Mouse (Mus musculus): ENCODE measurements around the gene Nup210. TPM values are rescaled to one million over a fixed set of nuclear protein-coding genes. Genes with fewer than 3 reads are reported as not detected.

The Nup210 gene
- polyA plus RNA-seq, 1 experiment = not detected

- no peak for TF ChIP-seq USF1 (IDR thresholded peaks at IDR 0.05; ENCODE audit: low read depth)
- TF ChIP-seq MYOD1 (IDR thresholded peaks at IDR 0.05; ENCODE audit: control insufficient read depth, insufficient read length, low read depth) = no peak
- TF ChIP-seq MAX (IDR thresholded peaks at IDR 0.05) = no peak
- TF ChIP-seq MYOG (IDR thresholded peaks at IDR 0.05; ENCODE audit: control insufficient read depth, extremely low read depth, insufficient read length) = no peak
- TF ChIP-seq CEBPB (IDR thresholded peaks at IDR 0.05; ENCODE audit: low read depth) = no peak
- no peak for TF ChIP-seq CTCF (IDR thresholded peaks at IDR 0.05; ENCODE audit: control insufficient read depth, insufficient read depth, insufficient read length)
- TF ChIP-seq FOSL1 (IDR thresholded peaks at IDR 0.05; ENCODE audit: insufficient read depth, low read length, poor library complexity, severe bottlenecking) = no peak
- Histone ChIP-seq H3K79me3 (ENCODE audit: low read depth) (no peaks in the 10 kb centered on the region), H3ac (ENCODE audit: control insufficient read depth, insufficient read length, low read depth) (no peak overlapping the region), H3K79me2 (ENCODE audit: control insufficient read depth, insufficient read depth) (no peaks in the 10 kb centered on the region), H3K36me3 (ENCODE audit: control insufficient read depth, insufficient read depth) (no peaks in the 10 kb centered on the region), H3K27me3 (ENCODE audit: control insufficient read depth, insufficient read depth, insufficient read length) (peaks cover 59% of the 10 kb centered on the region), H3K4me3 (ENCODE audit: insufficient read depth, poor library complexity, severe bottlenecking) (no peak overlapping the region)
Measured at GRCm38 (mm10) chr6:91044628-91045331, 71.8 kb downstream of the Nup210 start.

- no peak overlapping the region for H3K4me3 ChIP-seq (ENCODE audit: insufficient read depth, poor library complexity, severe bottlenecking)
- H3K79me2 ChIP-seq (ENCODE audit: control insufficient read depth, insufficient read depth) = no peaks in the 10 kb centered on the region
- H3K79me3 ChIP-seq (ENCODE audit: low read depth) = no peaks in the 10 kb centered on the region
- H3K27me3 ChIP-seq (ENCODE audit: control insufficient read depth, insufficient read depth, insufficient read length) = peaks cover 74% of the 10 kb centered on the region
- no peak overlapping the region for H3ac ChIP-seq (ENCODE audit: control insufficient read depth, insufficient read length, low read depth)
- no peaks in the 10 kb centered on the region for H3K36me3 ChIP-seq (ENCODE audit: control insufficient read depth, insufficient read depth)
- TF ChIP-seq USF1 (IDR thresholded peaks at IDR 0.05; ENCODE audit: low read depth) (no peak), MYOD1 (IDR thresholded peaks at IDR 0.05; ENCODE audit: control insufficient read depth, insufficient read length, low read depth) (no peak), FOSL1 (IDR thresholded peaks at IDR 0.05; ENCODE audit: insufficient read depth, low read length, poor library complexity, severe bottlenecking) (no peak), CTCF (IDR thresholded peaks at IDR 0.05; ENCODE audit: control insufficient read depth, insufficient read depth, insufficient read length) (no peak), MYOG (IDR thresholded peaks at IDR 0.05; ENCODE audit: control insufficient read depth, extremely low read depth, insufficient read length) (no peak), CEBPB (IDR thresholded peaks at IDR 0.05; ENCODE audit: low read depth) (no peak), MAX (IDR thresholded peaks at IDR 0.05) (no peak)
Measured at GRCm38 (mm10) chr6:91041287-91041686, 75.3 kb downstream of the Nup210 start.

- H3K79me2 ChIP-seq (ENCODE audit: control insufficient read depth, insufficient read depth) = no peaks in the 10 kb centered on the region
- H3K36me3 ChIP-seq (ENCODE audit: control insufficient read depth, insufficient read depth) = no peaks in the 10 kb centered on the region
- H3K27me3 ChIP-seq (ENCODE audit: control insufficient read depth, insufficient read depth, insufficient read length) = peaks cover 76% of the 10 kb centered on the region
- H3K4me3 ChIP-seq (ENCODE audit: insufficient read depth, poor library complexity, severe bottlenecking) = no peak overlapping the region
- no peak overlapping the region for H3ac ChIP-seq (ENCODE audit: control insufficient read depth, insufficient read length, low read depth)
- no peaks in the 10 kb centered on the region for H3K79me3 ChIP-seq (ENCODE audit: low read depth)
- TF ChIP-seq MYOD1 (IDR thresholded peaks at IDR 0.05; ENCODE audit: control insufficient read depth, insufficient read length, low read depth) = no peak
- TF ChIP-seq FOSL1 (IDR thresholded peaks at IDR 0.05; ENCODE audit: insufficient read depth, low read length, poor library complexity, severe bottlenecking) = no peak
- TF ChIP-seq MYOG (IDR thresholded peaks at IDR 0.05; ENCODE audit: control insufficient read depth, extremely low read depth, insufficient read length) = no peak
- TF ChIP-seq USF1 (IDR thresholded peaks at IDR 0.05; ENCODE audit: low read depth) = no peak
- TF ChIP-seq CEBPB (IDR thresholded peaks at IDR 0.05; ENCODE audit: low read depth) = no peak
- TF ChIP-seq MAX (IDR thresholded peaks at IDR 0.05) = no peak
- TF ChIP-seq CTCF (IDR thresholded peaks at IDR 0.05; ENCODE audit: control insufficient read depth, insufficient read depth, insufficient read length) = no peak
Measured at GRCm38 (mm10) chr6:91028256-91028655, 88.4 kb downstream of the Nup210 start.

DNA sequence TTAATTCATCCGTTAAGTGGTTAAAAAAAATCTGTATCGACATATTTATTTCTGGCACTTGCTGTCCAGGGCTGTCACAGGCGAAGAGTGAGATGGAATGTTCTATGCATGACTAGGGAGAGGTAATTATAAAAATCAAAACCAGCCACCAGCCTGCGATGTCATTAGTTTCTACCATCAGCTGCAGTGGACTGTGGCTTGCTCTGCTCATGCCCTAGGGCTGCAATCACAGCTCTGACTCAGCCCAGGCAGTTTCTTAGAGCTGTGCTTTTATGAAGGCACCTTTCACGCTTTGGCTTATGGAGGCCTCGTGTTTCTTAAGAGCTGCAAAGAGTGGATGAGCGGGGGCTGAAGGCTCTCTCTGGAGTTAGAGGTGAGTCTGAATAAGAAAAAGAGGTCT, 95.8 kb downstream of the Nup210 start:
- no peaks in the 10 kb centered on the region for H3K79me2 ChIP-seq (ENCODE audit: control insufficient read depth, insufficient read depth)
- H3K79me3 ChIP-seq (ENCODE audit: low read depth) = no peaks in the 10 kb centered on the region
- H3K36me3 ChIP-seq (ENCODE audit: control insufficient read depth, insufficient read depth) = no peaks in the 10 kb centered on the region
- no peak overlapping the region for H3K4me3 ChIP-seq (ENCODE audit: insufficient read depth, poor library complexity, severe bottlenecking)
- TF ChIP-seq FOSL1 (IDR thresholded peaks at IDR 0.05; ENCODE audit: insufficient read depth, low read length, poor library complexity, severe bottlenecking) (no peak), MAX (IDR thresholded peaks at IDR 0.05) (no peak), USF1 (IDR thresholded peaks at IDR 0.05; ENCODE audit: low read depth) (no peak), CTCF (IDR thresholded peaks at IDR 0.05; ENCODE audit: control insufficient read depth, insufficient read depth, insufficient read length) (no peak), MYOG (IDR thresholded peaks at IDR 0.05; ENCODE audit: control insufficient read depth, extremely low read depth, insufficient read length) (no peak), CEBPB (IDR thresholded peaks at IDR 0.05; ENCODE audit: low read depth) (no peak), MYOD1 (IDR thresholded peaks at IDR 0.05; ENCODE audit: control insufficient read depth, insufficient read length, low read depth) (no peak)
- H3K27me3 ChIP-seq (ENCODE audit: control insufficient read depth, insufficient read depth, insufficient read length) = peaks cover 52% of the 10 kb centered on the region
- H3ac ChIP-seq (ENCODE audit: control insufficient read depth, insufficient read length, low read depth) = no peak overlapping the region

DNA sequence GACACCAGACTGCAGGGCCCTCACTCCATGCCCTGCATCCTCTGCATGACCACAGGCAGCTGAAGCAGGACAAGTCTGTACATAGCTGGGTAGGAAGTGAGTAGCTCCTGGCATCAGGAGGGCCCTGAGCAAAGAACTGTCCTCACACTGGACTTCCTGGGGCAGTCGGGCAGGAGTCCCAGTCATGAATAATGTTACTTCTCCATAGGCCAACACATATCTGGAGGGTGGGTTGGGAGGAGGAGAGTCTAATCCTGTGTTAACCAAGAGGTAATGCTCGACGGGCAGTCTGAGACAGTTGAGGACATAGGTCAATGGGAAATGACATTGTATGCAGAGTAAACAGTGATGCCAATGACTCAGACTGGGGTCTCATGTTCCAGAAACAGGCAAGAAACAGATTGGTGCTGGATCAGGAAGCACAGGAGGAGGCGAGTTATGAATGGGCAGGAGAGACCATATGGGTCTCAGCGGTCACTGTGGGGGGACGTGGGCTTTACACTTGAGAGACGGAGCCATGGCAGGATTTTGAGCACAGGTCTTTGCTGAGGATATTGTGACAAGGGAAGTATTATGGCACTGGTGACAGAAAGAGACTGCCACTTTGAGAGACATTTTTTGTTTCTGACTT, 99.9 kb downstream of the Nup210 start:
- no peaks in the 10 kb centered on the region for H3K36me3 ChIP-seq (ENCODE audit: control insufficient read depth, insufficient read depth)
- no peak overlapping the region for H3ac ChIP-seq (ENCODE audit: control insufficient read depth, insufficient read length, low read depth)

More for the DNA sequence above, 99.9 kb downstream of the Nup210 start:
- no peak for TF ChIP-seq CTCF (IDR thresholded peaks at IDR 0.05; ENCODE audit: control insufficient read depth, insufficient read depth, insufficient read length)
- no peak for TF ChIP-seq MAX (IDR thresholded peaks at IDR 0.05)
- no peak for TF ChIP-seq USF1 (IDR thresholded peaks at IDR 0.05; ENCODE audit: low read depth)
- TF ChIP-seq MYOD1 (IDR thresholded peaks at IDR 0.05; ENCODE audit: control insufficient read depth, insufficient read length, low read depth) = no peak
- no peak for TF ChIP-seq CEBPB (IDR thresholded peaks at IDR 0.05; ENCODE audit: low read depth)
- TF ChIP-seq MYOG (IDR thresholded peaks at IDR 0.05; ENCODE audit: control insufficient read depth, extremely low read depth, insufficient read length) = no peak
- no peak for TF ChIP-seq FOSL1 (IDR thresholded peaks at IDR 0.05; ENCODE audit: insufficient read depth, low read length, poor library complexity, severe bottlenecking)
- Histone ChIP-seq H3K79me2 (ENCODE audit: control insufficient read depth, insufficient read depth) (no peaks in the 10 kb centered on the region), H3K79me3 (ENCODE audit: low read depth) (no peaks in the 10 kb centered on the region), H3K27me3 (ENCODE audit: control insufficient read depth, insufficient read depth, insufficient read length) (peaks cover 24% of the 10 kb centered on the region), H3K4me3 (ENCODE audit: insufficient read depth, poor library complexity, severe bottlenecking) (no peak overlapping the region)

All from C2C12 (cell line).